Comparison of ENCODE assay signal across 9 mouse cellular contexts in genomic region chr1:193034951-193035370, GRCm38 (mm10). TPM values are rescaled to one million over a fixed set of nuclear protein-coding genes. Genes with fewer than 3 reads are reported as not detected.
DNase-seq lines count a peak whose midpoint lies in the region; ATAC-seq and TF ChIP-seq lines count a peak whose summit lies in the region.
"Had no signal": no experiment of that assay in that cellular context is flagged by ENCODE, and none has a peak within 500 bp of the region (broad histone marks: within the 10 kb centered on the region; RNA-seq: fewer than 3 reads in every experiment).

No protein-coding gene starts in this region.

- no peak for ATAC-seq in heart, embryonic 16.5 days (replicated peaks; ENCODE audit: extremely low read depth, insufficient read depth, low FRiP score)
- ATAC-seq in hindbrain, embryonic 16.5 days, result peak; percentile 51
- ATAC-seq in midbrain, postnatal 0 days (ENCODE audit: low FRiP score), result peak; percentile 64
- ATAC-seq in inflammation-experienced regulatory T-cells, adult 6 months, result no peak

- H3K36me3 ChIP-seq in heart, embryonic 16.5 days (ENCODE audit: control insufficient read depth, insufficient read depth), result no peaks in the 10 kb centered on the region
- H3K36me3 ChIP-seq in MEL (ENCODE audit: control insufficient read depth in 1 of 2, insufficient read depth in 2 of 2, low read length in 2 of 2), result peaks cover 0 to 6% of the 10 kb centered on the region in 2 experiments; a peak in 2 of 4 replicates
- no peaks in the 10 kb centered on the region for H3K36me3 ChIP-seq in hindbrain, embryonic 16.5 days (ENCODE audit: control insufficient read depth, insufficient read depth, low read length)
- no peaks in the 10 kb centered on the region for H3K36me3 ChIP-seq in midbrain, postnatal 0 days (ENCODE audit: insufficient read depth, low read length)

- no peak for TF ChIP-seq EP300 in MEL (IDR thresholded peaks at IDR 0.05; ENCODE audit: low read depth in 1 of 2, low read length in 2 of 2)

- H3K4me1 ChIP-seq in heart, embryonic 16.5 days (ENCODE audit: control insufficient read depth, insufficient read depth, low read length), result no peaks in the 10 kb centered on the region
- peaks cover 0 to 11% of the 10 kb centered on the region in 2 experiments; a peak in 2 of 4 replicates for H3K4me1 ChIP-seq in MEL (ENCODE audit: control insufficient read depth in 1 of 2, insufficient read depth in 2 of 2, low read length in 2 of 2)
- H3K4me1 ChIP-seq in hindbrain, embryonic 16.5 days (ENCODE audit: control insufficient read depth, insufficient read depth, low read depth, low read length), result peaks cover 6% of the 10 kb centered on the region
- H3K4me1 ChIP-seq in midbrain, postnatal 0 days (ENCODE audit: insufficient read depth, low read length), result no peaks in the 10 kb centered on the region

- H3K27me3 ChIP-seq in heart, embryonic 16.5 days (ENCODE audit: control insufficient read depth, insufficient read depth, low read length), result peaks cover 6% of the 10 kb centered on the region
- no peaks in the 10 kb centered on the region for H3K27me3 ChIP-seq in MEL (ENCODE audit: control insufficient read depth in 1 of 2, insufficient read depth in 2 of 2, low read length in 2 of 2)
- H3K27me3 ChIP-seq in hindbrain, embryonic 16.5 days (replicated peaks; ENCODE audit: control insufficient read depth, insufficient read depth, low read length), result no peaks in the 10 kb centered on the region
- H3K27me3 ChIP-seq in midbrain, postnatal 0 days (ENCODE audit: insufficient read depth, low read length), result no peaks in the 10 kb centered on the region

- H3K4me2 ChIP-seq in heart, embryonic 16.5 days (ENCODE audit: low read depth, low read length), result peak overlapping the region; percentile 90
- peak overlapping the region; percentile 62 for H3K4me2 ChIP-seq in hindbrain, embryonic 16.5 days (ENCODE audit: low read length)
- H3K4me2 ChIP-seq in midbrain, postnatal 0 days (ENCODE audit: low read depth, low read length, poor library complexity, severe bottlenecking), result peak overlapping the region; percentile 76

- H3K9ac ChIP-seq in heart, embryonic 16.5 days (ENCODE audit: low read length), result no peak overlapping the region
- H3K9ac ChIP-seq in MEL (ENCODE audit: control insufficient read depth, low read depth, low read length, poor library complexity, severe bottlenecking), result peak overlapping the region; percentile 71
- peak overlapping the region; percentile 86 for H3K9ac ChIP-seq in hindbrain, embryonic 16.5 days (ENCODE audit: low read depth, low read length)
- peak overlapping the region; percentile 87 for H3K9ac ChIP-seq in midbrain, postnatal 0 days (replicated peaks; ENCODE audit: low read length, poor library complexity, severe bottlenecking)

- no peak for TF ChIP-seq POLR2A in MEL (IDR thresholded peaks at IDR 0.05; ENCODE audit: control insufficient read depth in 1 of 2, insufficient read depth in 1 of 2, low read depth in 1 of 2, low read length in 2 of 2, poor library complexity in 1 of 2)

- no peak for DNase-seq in heart, adult 18-20 months
- DNase-seq in MEL (ENCODE audit: low read depth, low spot score), result no peak
- peak; percentile 47 to 51 for DNase-seq in cerebellum, postnatal 25 days
- DNase-seq in midbrain, postnatal 0 days (ENCODE audit: low spot score), result peak; percentile 42
- DNase-seq in adrenal gland, adult 8-10 months, result no peak

- 3% methylated on average over 19 of the region's 19 CpGs for WGBS in heart, embryonic 16.5 days
- WGBS in hindbrain, embryonic 16.5 days, result 0% methylated on average over 19 of the region's 19 CpGs
- WGBS in midbrain, postnatal 0 days, result 1% methylated on average over 19 of the region's 19 CpGs

- H3K79me2 ChIP-seq in MEL (ENCODE audit: control insufficient read depth, insufficient read depth, low read length, poor library complexity), result no peaks in the 10 kb centered on the region

- peak overlapping the region; percentile 60 for H3K4me3 ChIP-seq in heart, embryonic 16.5 days (ENCODE audit: low read length)
- peak overlapping the region; percentile 48 to 75 for H3K4me3 ChIP-seq in MEL (ENCODE audit: control insufficient read depth in 1 of 2, insufficient read depth in 1 of 2, low read depth in 2 of 2, low read length in 2 of 2)
- H3K4me3 ChIP-seq in hindbrain, embryonic 16.5 days (ENCODE audit: low read length), result peak overlapping the region; percentile 82
- H3K4me3 ChIP-seq in midbrain, postnatal 0 days (ENCODE audit: low read depth, low read length), result peak overlapping the region; percentile 83

- H3K9me3 ChIP-seq in heart, embryonic 16.5 days (replicated peaks; ENCODE audit: control insufficient read depth, low read length), result no peaks in the 10 kb centered on the region
- H3K9me3 ChIP-seq in MEL (replicated peaks; ENCODE audit: insufficient read depth, low read length), result no peaks in the 10 kb centered on the region
- H3K9me3 ChIP-seq in hindbrain, embryonic 16.5 days (ENCODE audit: control insufficient read depth, low read length), result no peaks in the 10 kb centered on the region
- no peaks in the 10 kb centered on the region for H3K9me3 ChIP-seq in midbrain, postnatal 0 days (ENCODE audit: low read length)

- H3K27ac ChIP-seq in heart, embryonic 16.5 days (ENCODE audit: low read length), result no peak overlapping the region
- no peak overlapping the region for H3K27ac ChIP-seq in MEL (ENCODE audit: control insufficient read depth, low read depth, low read length)
- H3K27ac ChIP-seq in hindbrain, embryonic 16.5 days (ENCODE audit: low read depth, low read length), result no peak overlapping the region
- peak overlapping the region; percentile 80 for H3K27ac ChIP-seq in midbrain, postnatal 0 days (ENCODE audit: low read depth, low read length)
- H3K27ac ChIP-seq: macrophage had no signal

- TF ChIP-seq RAD21 in MEL (IDR thresholded peaks at IDR 0.05; ENCODE audit: low read depth, low read length), result no peak

- TF ChIP-seq CTCF in MEL (IDR thresholded peaks at IDR 0.05 in 2 of 3, conservative IDR thresholded peaks at IDR 0.05 in 1 of 3; ENCODE audit: control insufficient read depth in 1 of 3, insufficient read depth in 1 of 3, low read depth in 2 of 3, low read length in 3 of 3, poor library complexity in 1 of 3, severe bottlenecking in 1 of 3), result no peak
- TF ChIP-seq CTCF in midbrain, postnatal 0 days (IDR thresholded peaks at IDR 0.05), result no peak

TF ChIP-seq in MEL, 35 proteins besides CTCF, POLR2A, EP300 and RAD21:
- no peak for TF ChIP-seq HCFC1 (IDR thresholded peaks at IDR 0.05; ENCODE audit: low read depth, low read length)
- TF ChIP-seq ZKSCAN1 (IDR thresholded peaks at IDR 0.05; ENCODE audit: low read depth, low read length), result no peak
- TF ChIP-seq RCOR1 (IDR thresholded peaks at IDR 0.05; ENCODE audit: low read depth, low read length), result no peak
- no peak for TF ChIP-seq UBTF (IDR thresholded peaks at IDR 0.05; ENCODE audit: borderline replicate concordance, insufficient read depth, low read depth, low read length)
- no peak for TF ChIP-seq JUND (IDR thresholded peaks at IDR 0.05; ENCODE audit: low read depth, low read length)
- no peak for TF ChIP-seq ETS1 (IDR thresholded peaks at IDR 0.05; ENCODE audit: low read depth, low read length)

RNA-seq across cellular contexts. Expression of gene Syt14, which starts 0.6 kb away (rescaled TPM):
- polyA plus RNA-seq in heart, embryonic 16.5 days (2015; fragmentation: Nextera tagmentation; extraction: Ambion mirVana), result 0.24 and 0.34 TPM in 2 replicates
- total RNA-seq in heart, adult 18-20 months (2021), result under 1 TPM; 0.15 to 0.36 TPM
- 1.3 and 1.8 TPM in 2 replicates for total RNA-seq in MEL (2012; rRNA removed)
- 1 to 10 TPM in 1 of 2 experiments, not detected in 1; 2.4 TPM for polyA plus RNA-seq in MEL (2012; ENCODE audit: insufficient read depth in 1 of 2, insufficient read length in 2 of 2, low read depth in 1 of 2, low replicate concordance in 2 of 2, missing spikeins in 1 of 2)
- 4.5 and 5.7 TPM in 2 replicates for polyA plus RNA-seq in hindbrain, embryonic 16.5 days (2015; fragmentation: Nextera tagmentation; extraction: Ambion mirVana)
- 11.8 and 14.7 TPM in 2 replicates for total RNA-seq in midbrain, postnatal 0 days (2014; rRNA removed)
- polyA plus RNA-seq in midbrain, postnatal 0 days (2015; fragmentation: Nextera tagmentation; extraction: Ambion mirVana), result 3.7 and 5.6 TPM in 2 replicates
- not detected for polyA plus RNA-seq in inflammation-experienced regulatory T-cells, adult 6 months (2017; shearing (Covaris generic))
- 10 to 100 TPM; 12.0 to 15.9 (median 14.8) TPM for total RNA-seq in adrenal gland, adult 8-10 months (2022)
- polyA plus RNA-seq: macrophage had no signal

Comparison
In these comparisons a context has a peak if more than half of its experiments do, and no peak if none do; other contexts are left out.
1. ATAC-seq: peak in hindbrain, embryonic 16.5 days (single experiment) and midbrain, postnatal 0 days (single experiment); none in heart, embryonic 16.5 days (single experiment) and inflammation-experienced regulatory T-cells, adult 6 months (single experiment).
2. DNase-seq: peak in cerebellum, postnatal 25 days (2 of 2) and midbrain, postnatal 0 days (single experiment); none in heart, adult 18-20 months (0 of 2), MEL (single experiment) and adrenal gland, adult 8-10 months (single experiment).
3. Peak in every context shown above with its lines, with median percentiles within 50 percentile points of each other: H3K4me2 ChIP-seq and H3K4me3 ChIP-seq.